Mouse (Mus musculus) mouse embryonic stem cell (cell line): ENCODE data around the gene Ldb3.

Source experiments
- in situ Hi-C, 2 experiments: fragments of 300-500 bp; cut with MboI; formaldehyde crosslinking; loops; 1 replicate in 1 of 2; 3 replicates in 1 of 2; pipeline ENCODE4 v1.14.3; 2019 to 2020; ENCODE audit warnings: low sequenced_read_pairs in 2 of 2, low pct_unique_long_range_greater_than_20kb in 1 of 2, mixed read lengths in 1 of 2; ENCODE audit not compliant: unreplicated experiment in 1 of 2

Gene Ldb3

GRCm38 (mm10) chr14:34595596-34596255, 7.2 kb upstream of the Ldb3 start:
- in situ Hi-C loops: loop anchor here in 1 of 2 experiments (25.0 kb wide), 1 partner anchor 508 kb away; the partner anchor contains the start of gene Anxa8

- in situ Hi-C loops: loop anchor here in 1 of 2 experiments (25.0 kb wide), 1 partner anchor 505 kb away; the partner anchor contains the start of gene Anxa8
Measured at GRCm38 (mm10) chr14:34591741-34592535, 3.5 kb upstream of the Ldb3 start.

- in situ Hi-C loops: loop anchor here in 1 of 2 experiments (25.0 kb wide), 1 partner anchor 504 kb away; the partner anchor contains the start of gene Anxa8
Measured at GRCm38 (mm10) chr14:34590743-34591675, 2.5 kb upstream of the Ldb3 start.

GRCm38 (mm10) chr14:34590017-34590570, 1.6 kb upstream of the Ldb3 start:
- in situ Hi-C loops: loop anchor here in 1 of 2 experiments (25.0 kb wide), 1 partner anchor 503 kb away; the partner anchor contains the start of gene Anxa8

GRCm38 (mm10) chr14:34589185-34589713, 767 bp upstream of the Ldb3 start:
- in situ Hi-C loops: loop anchor here in 1 of 2 experiments (25.0 kb wide), 1 partner anchor 502 kb away; the partner anchor contains the start of gene Anxa8

- in situ Hi-C loops: loop anchor here in 1 of 2 experiments (25.0 kb wide), 1 partner anchor 501 kb away; the partner anchor contains the start of gene Anxa8
Measured at GRCm38 (mm10) chr14:34588005-34588404, 477 bp downstream of the Ldb3 start.

- in situ Hi-C loops: loop anchor here in 1 of 2 experiments (25.0 kb wide), 1 partner anchor 500 kb away; the partner anchor contains the start of gene Anxa8
Measured at GRCm38 (mm10) chr14:34586871-34587270, 1.6 kb downstream of the Ldb3 start.

- in situ Hi-C loops: loop anchor here in 1 of 2 experiments (25.0 kb wide), 1 partner anchor 498 kb away; the partner anchor contains the start of gene Anxa8
Measured at GRCm38 (mm10) chr14:34585358-34586105, 3.0 kb downstream of the Ldb3 start.

GRCm38 (mm10) chr14:34582740-34583427, 5.6 kb downstream of the Ldb3 start:
- in situ Hi-C loops: loop anchor here in 1 of 2 experiments (25.0 kb wide), 1 partner anchor 496 kb away; the partner anchor contains the start of gene Anxa8

- in situ Hi-C loops: loop anchor here in 1 of 2 experiments (25.0 kb wide), 1 partner anchor 490 kb away; the partner anchor contains the start of gene Anxa8
Measured at GRCm38 (mm10) chr14:34576858-34577257, 11.6 kb downstream of the Ldb3 start.

GRCm38 (mm10) chr14:34574068-34574467, 14.4 kb downstream of the Ldb3 start:
- in situ Hi-C loops: loop anchor here (25.0 kb wide), 2 partner anchors 137 to 487 kb away; partner anchors contain the start of gene Anxa8 (in 1 of the 2)

- in situ Hi-C loops: loop anchor here (25.0 kb wide), 2 partner anchors 136 to 486 kb away; partner anchors contain the start of gene Anxa8 (in 1 of the 2)
Measured at GRCm38 (mm10) chr14:34573348-34573913, 15.1 kb downstream of the Ldb3 start.

GRCm38 (mm10) chr14:34571610-34572387, 16.7 kb downstream of the Ldb3 start:
- in situ Hi-C loops: loop anchor here (25.0 kb wide), 2 partner anchors 134 to 484 kb away; partner anchors contain the start of gene Anxa8 (in 1 of the 2)

- in situ Hi-C loops: loop anchor here (25.0 kb wide), 2 partner anchors 134 to 484 kb away; partner anchors contain the start of gene Anxa8 (in 1 of the 2)
Measured at GRCm38 (mm10) chr14:34570903-34571302, 17.6 kb downstream of the Ldb3 start.

- in situ Hi-C loops: loop anchor here (25.0 kb wide), 2 partner anchors 133 to 483 kb away; partner anchors contain the start of gene Anxa8 (in 1 of the 2)
Measured at GRCm38 (mm10) chr14:34570294-34570693, 18.2 kb downstream of the Ldb3 start.
